Mouse (Mus musculus) cortical plate, adult 2 months (tissue): ENCODE measurements at regions not wholly inside any gene's neighbourhood (a gene's known extent, or its start where the extent isn't known, plus 50 kb on each side); places are given as distances from the start of the nearest gene placed in this dataset.

Experiments used
- CTCF ChIP-seq: fragments of 200-500 bp; IDR thresholded peaks from 2 replicates; pipeline ENCODE4 v1.5.1; 2011; ENCODE audit warnings: mild to moderate bottlenecking, control low read depth, low read length; ENCODE audit not compliant: insufficient read depth; ENCODE audit errors: extremely low read depth
- POLR2A ChIP-seq: fragments of 200-500 bp; IDR thresholded peaks from 2 replicates; pipeline ENCODE4 v1.6.1; 2011; ENCODE audit warnings: mild to moderate bottlenecking, low read length, control low read depth; ENCODE audit not compliant: insufficient read depth; ENCODE audit errors: extremely low read depth

- TF ChIP-seq POLR2A: no peak
- TF ChIP-seq CTCF: no peak
Observed at GRCm38 (mm10) chr19:59700187-59700586, 242.0 kb downstream of the Emx2 start.
